Mouse (Mus musculus) forebrain, embryonic 14.5 days (tissue): Measurements from ENCODE around the gene Zfp148. TPM values are rescaled to one million over a fixed set of nuclear protein-coding genes. Genes with fewer than 3 reads are reported as not detected.
A peak's percentile ranks its signal among the peaks of the same experiment; 100 is the strongest.

Experiments used
- ATAC-seq: fragments of 200-750 bp; cut with Nextera tagmentation; 2 replicates; pipeline ENCODE4 v1.8.0; 2017; ENCODE audit warnings: mild to moderate bottlenecking, moderate library complexity
- DNase-seq: peaks from one replicate; pipeline ENCODE4 v3.0.0-alpha.2; 2015; ENCODE audit warnings: low spot score
- H3K27ac ChIP-seq: fragments of 300-500 bp; sonication (generic); 2 replicates; pipeline ENCODE4 v1.5.1; 2014; ENCODE audit warnings: low read depth, mild to moderate bottlenecking, control low read depth, low read length, moderate library complexity
- H3K27me3 ChIP-seq: fragments of 300-500 bp; sonication (generic); replicated peaks from 2 replicates; pipeline ENCODE4 v1.6.1; 2014; ENCODE audit warnings: low read length, control low read depth, mixed read lengths; ENCODE audit not compliant: control insufficient read depth, insufficient read depth
- H3K36me3 ChIP-seq: fragments of 300-500 bp; sonication (generic); 2 replicates; pipeline ENCODE4 v1.6.1; 2014; ENCODE audit warnings: low read length, control low read depth; ENCODE audit not compliant: control insufficient read depth, insufficient read depth
- H3K4me1 ChIP-seq: fragments of 300-500 bp; sonication (generic); 2 replicates; pipeline ENCODE4 v1.6.1; 2014; ENCODE audit warnings: antibody characterized with exemption, low read length, control low read depth; ENCODE audit not compliant: control insufficient read depth, insufficient read depth
- H3K4me2 ChIP-seq: fragments of 300-500 bp; sonication (generic); 2 replicates; pipeline ENCODE4 v1.6.1; 2014; ENCODE audit warnings: mild to moderate bottlenecking, control low read depth, low read length
- H3K4me3 ChIP-seq: fragments of 300-500 bp; sonication (generic); 2 replicates; pipeline ENCODE4 v1.5.1; 2014; ENCODE audit warnings: low read depth, low read length, control low read depth
- H3K9ac ChIP-seq: fragments of 300-500 bp; sonication (generic); 2 replicates; pipeline ENCODE4 v1.6.1; 2014; ENCODE audit warnings: mild to moderate bottlenecking, low read length, control low read depth, moderate library complexity
- H3K9me3 ChIP-seq: fragments of 300-500 bp; sonication (generic); replicated peaks from 2 replicates; pipeline ENCODE4 v1.6.1; 2016; ENCODE audit warnings: low read length, control low read depth, mixed read lengths; ENCODE audit not compliant: control insufficient read depth
- WGBS: fragments of 180-500 bp; shearing (Covaris S2); extraction: QIAGEN DNeasy Blood & Tissue Kit; methylation state at CpG from one replicate; pipeline ENCODE4 v1.1.7; 2014; 5-methylcytosine and 5-hydroxymethylcytosine counted together
- polyA plus RNA-seq: library from polyadenylated mRNA; unstranded; fragments of >200 nt; fragmentation: Nextera tagmentation; extraction: Ambion mirVana; gene quantifications from 2 replicates; pipeline ENCODE4 v1.2.1, GENCODE M21; 2014

The Zfp148 gene
- polyA plus RNA-seq, 1 experiment from 2014 or later, result 58.1 TPM

DNA sequence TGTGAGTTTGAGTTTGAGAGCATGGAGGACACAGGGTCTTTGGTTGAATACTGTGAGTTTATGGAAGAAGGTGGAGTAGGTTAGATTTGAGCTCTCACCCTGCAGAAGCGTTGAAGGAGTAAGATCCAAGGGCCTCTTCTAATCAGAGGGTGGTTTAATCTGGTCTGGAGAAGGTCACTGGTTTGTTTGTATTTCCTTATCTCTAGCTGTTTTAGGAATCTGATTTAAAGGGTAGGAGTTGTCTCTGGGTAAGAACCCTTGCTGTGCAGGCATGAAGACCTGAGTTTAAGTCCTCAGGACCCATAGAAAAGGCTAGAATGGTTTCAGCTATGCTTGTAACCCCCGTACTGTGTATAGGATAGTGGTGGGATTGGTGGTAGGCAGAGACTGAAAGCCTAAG, 6.4 kb downstream of the Zfp148 start:
- Histone ChIP-seq H3K4me2 (no peak overlapping the region), H3K27me3 (no peaks in the 10 kb centered on the region), H3K9me3 (no peaks in the 10 kb centered on the region), H3K27ac (no peak overlapping the region), H3K9ac (no peak overlapping the region), H3K4me3 (no peak overlapping the region), H3K36me3 (no peaks in the 10 kb centered on the region), H3K4me1 (peaks cover 8% of the 10 kb centered on the region; the same call in 1 of the 2 replicates)
- 90% methylated on average over 2 of the region's 2 CpGs for WGBS
- ATAC-seq (no peak), DNase-seq (no peak)

DNA sequence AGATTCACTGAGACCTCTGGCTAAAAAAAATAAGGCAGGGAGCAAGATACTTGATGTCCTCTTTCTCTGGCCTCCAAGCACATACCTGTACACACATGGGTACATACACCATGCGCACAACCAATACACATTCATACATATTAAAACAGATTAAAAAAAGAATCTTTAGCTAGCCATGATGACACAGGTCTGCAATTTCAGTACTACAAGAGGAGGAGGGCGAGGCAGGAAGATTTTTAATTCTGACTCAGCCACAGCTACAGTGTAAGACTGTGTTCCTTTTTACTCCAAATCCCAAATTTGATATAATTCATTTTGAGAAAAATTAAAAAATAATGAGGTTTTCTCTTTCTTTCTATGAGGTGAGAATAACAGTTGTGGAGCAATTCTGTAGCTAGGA, 6.8 kb downstream of the Zfp148 start:
- Histone ChIP-seq H3K36me3 (no peaks in the 10 kb centered on the region), H3K9me3 (no peaks in the 10 kb centered on the region), H3K27ac (no peak overlapping the region), H3K4me1 (peaks cover 4% of the 10 kb centered on the region; the same call in 1 of the 2 replicates), H3K4me2 (no peak overlapping the region), H3K4me3 (no peak overlapping the region), H3K27me3 (no peaks in the 10 kb centered on the region), H3K9ac (no peak overlapping the region)
- 97% methylated on average over 2 of the region's 2 CpGs for WGBS
- DNase-seq (no peak), ATAC-seq (no peak)

DNA sequence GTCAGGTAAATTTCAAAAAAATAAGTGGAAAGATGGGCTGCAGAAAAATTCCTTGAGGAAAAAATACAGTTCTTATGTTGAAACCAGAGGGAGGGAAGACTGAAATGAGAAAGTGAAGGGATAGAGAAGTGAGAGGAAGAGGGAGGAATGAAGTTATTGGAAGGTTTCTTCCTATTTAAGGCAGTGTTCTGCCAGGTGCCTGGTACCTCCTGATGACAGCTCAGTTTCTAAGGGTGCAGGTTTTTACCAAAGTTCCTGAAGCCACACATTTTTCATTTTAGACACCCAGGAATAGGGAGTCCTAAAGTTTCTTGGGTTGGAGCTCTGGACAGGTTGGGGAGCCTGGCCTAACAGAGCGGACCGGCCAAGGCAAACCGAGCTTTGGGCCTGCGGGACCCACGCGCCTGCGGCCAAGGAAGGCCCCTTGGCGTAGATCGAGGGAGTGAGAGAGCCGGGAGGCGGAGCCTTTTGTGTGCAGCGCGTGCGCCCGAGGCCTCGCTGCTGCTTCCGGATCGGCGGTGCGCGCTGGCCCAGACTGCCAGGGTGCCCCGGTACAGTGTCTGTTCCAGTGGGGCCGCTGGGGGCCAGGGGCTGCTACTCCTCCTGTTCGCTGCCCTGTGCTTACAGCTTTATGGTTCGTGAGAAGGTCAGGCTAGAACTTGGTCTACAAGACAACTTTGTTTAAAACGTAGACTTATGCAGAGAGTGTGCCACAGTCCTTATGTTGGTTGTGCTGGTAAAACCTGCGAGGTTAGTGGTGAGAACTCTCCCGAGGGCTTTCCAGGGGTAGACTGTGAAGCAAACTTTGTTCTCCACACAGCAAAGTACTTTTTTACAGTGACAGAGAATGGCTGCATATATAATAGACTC, 19.5 kb downstream of the Zfp148 start:
- H3K4me1 ChIP-seq, result peaks cover 10% of the 10 kb centered on the region; the same call in 1 of the 2 replicates
- peak overlapping the region; percentile 80 for H3K4me2 ChIP-seq
- H3K27me3 ChIP-seq, result no peaks in the 10 kb centered on the region
- DNase-seq (peak; percentile 77), ATAC-seq (peak; percentile 90)
- peak overlapping the region; percentile 46; the same call in 1 of the 2 replicates for H3K27ac ChIP-seq
- H3K36me3 ChIP-seq, result no peaks in the 10 kb centered on the region
- no peaks in the 10 kb centered on the region for H3K9me3 ChIP-seq
- 1% methylated on average over 28 of the region's 28 CpGs for WGBS
- H3K4me3 ChIP-seq, result peak overlapping the region; percentile 35
- H3K9ac ChIP-seq, result peak overlapping the region; percentile 63

DNA sequence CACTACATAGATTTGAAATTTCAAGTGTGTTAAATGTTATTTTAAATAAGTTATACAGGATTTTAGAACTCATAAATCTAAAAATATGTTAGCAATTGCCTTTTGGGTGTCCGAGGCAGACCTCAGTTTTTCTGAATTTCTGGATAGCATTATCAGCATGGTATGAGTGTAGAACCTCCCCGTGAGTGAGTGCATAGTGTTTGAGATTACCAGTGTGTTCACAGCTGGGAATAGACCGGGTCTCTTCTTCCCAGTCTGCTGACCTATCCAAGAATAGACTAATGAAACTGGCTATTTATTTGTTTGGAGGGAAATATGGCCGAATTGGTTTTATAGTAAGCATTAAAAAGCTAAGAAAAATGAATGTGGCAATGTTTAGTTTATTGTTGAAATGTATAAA, 20.3 kb downstream of the Zfp148 start:
- WGBS, result 81% methylated on average over 4 of the region's 4 CpGs
- no peak for DNase-seq
- Histone ChIP-seq H3K4me3 (no peak overlapping the region), H3K9me3 (no peaks in the 10 kb centered on the region), H3K4me1 (peaks cover 10% of the 10 kb centered on the region; the same call in 1 of the 2 replicates), H3K27me3 (no peaks in the 10 kb centered on the region), H3K36me3 (no peaks in the 10 kb centered on the region), H3K4me2 (no peak overlapping the region), H3K9ac (no peak overlapping the region), H3K27ac (no peak overlapping the region)
- ATAC-seq, result no peak

DNA sequence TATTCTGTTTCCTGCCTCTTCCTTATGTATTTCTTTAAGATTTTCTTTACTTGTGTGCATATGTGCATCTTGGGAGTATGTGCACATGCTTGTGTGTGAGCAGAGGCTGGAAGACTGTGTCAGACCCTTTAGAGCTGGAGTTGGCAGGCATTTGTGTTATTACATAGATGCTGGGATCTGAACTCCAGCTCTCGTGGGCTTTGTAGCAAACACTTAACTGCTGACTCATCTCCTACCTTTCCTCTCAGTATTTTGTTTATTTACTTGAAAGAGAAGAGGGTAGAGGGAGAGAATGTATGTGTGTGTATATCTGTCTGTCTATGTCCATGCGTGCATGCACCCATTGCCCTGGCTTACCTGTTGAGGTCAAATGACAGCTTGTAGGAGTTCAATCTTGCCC, 22.6 kb downstream of the Zfp148 start:
- Histone ChIP-seq H3K27ac (no peak overlapping the region), H3K4me3 (no peak overlapping the region), H3K9me3 (no peaks in the 10 kb centered on the region), H3K9ac (no peak overlapping the region), H3K4me2 (no peak overlapping the region), H3K36me3 (no peaks in the 10 kb centered on the region), H3K4me1 (peaks cover 10% of the 10 kb centered on the region; the same call in 1 of the 2 replicates), H3K27me3 (no peaks in the 10 kb centered on the region)
- DNase-seq (no peak), ATAC-seq (no peak)
- 83% methylated on average over 2 of the region's 2 CpGs for whole genome bisulfite sequencing

DNA sequence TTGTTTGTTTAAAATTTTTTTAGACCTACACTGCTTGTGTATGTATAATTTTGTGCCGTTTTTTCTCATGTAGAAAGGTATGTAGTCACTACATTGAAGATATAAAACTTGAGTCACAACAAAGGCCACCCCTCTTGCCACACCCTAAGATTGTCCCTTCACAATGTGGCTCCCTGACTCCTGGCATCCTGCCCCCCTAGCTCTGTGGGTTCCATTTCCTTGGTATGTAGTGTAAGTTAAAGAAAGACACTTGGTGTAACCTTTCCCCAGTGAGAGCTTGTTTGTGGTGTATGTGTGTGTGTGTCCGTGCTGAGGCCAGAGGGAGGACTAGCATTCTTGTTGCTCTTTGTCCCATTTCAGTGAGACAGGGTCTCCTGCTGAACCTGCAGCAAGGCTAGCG, 23.4 kb downstream of the Zfp148 start:
- Histone ChIP-seq H3K27me3 (no peaks in the 10 kb centered on the region), H3K9ac (no peak overlapping the region), H3K4me2 (no peak overlapping the region), H3K36me3 (no peaks in the 10 kb centered on the region), H3K4me3 (no peak overlapping the region), H3K4me1 (peaks cover 10% of the 10 kb centered on the region; the same call in 1 of the 2 replicates), H3K9me3 (no peaks in the 10 kb centered on the region), H3K27ac (no peak overlapping the region)
- WGBS, result 75% methylated on average over 3 of the region's 3 CpGs
- no peak for DNase-seq
- ATAC-seq, result no peak

DNA sequence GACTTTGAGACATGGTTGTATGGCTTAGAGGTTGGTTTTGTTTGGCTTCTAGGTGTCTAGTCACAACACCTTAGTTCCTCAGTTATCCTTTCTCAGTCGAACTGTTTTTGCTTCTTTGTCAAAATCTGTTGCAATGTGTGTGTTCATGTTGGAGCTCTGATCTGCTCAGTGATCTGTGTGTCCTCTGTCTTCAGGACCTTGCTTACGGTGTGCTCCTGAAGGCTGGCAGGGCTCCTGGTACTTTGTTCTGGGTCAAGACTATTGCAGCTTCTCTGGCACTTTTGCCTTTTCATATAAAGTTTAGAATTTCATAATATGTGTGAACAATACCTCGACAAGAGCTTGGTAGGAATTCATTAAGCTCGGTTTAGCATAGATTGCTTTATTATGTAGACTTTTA, 24.9 kb downstream of the Zfp148 start:
- Histone ChIP-seq H3K27ac (no peak overlapping the region), H3K4me1 (peaks cover 1% of the 10 kb centered on the region; the same call in 1 of the 2 replicates), H3K27me3 (no peaks in the 10 kb centered on the region), H3K9ac (no peak overlapping the region), H3K4me3 (no peak overlapping the region), H3K36me3 (no peaks in the 10 kb centered on the region), H3K9me3 (no peaks in the 10 kb centered on the region), H3K4me2 (no peak overlapping the region)
- DNase-seq (no peak), ATAC-seq (no peak)
- 81% methylated on average over 4 of the region's 4 CpGs for WGBS

DNA sequence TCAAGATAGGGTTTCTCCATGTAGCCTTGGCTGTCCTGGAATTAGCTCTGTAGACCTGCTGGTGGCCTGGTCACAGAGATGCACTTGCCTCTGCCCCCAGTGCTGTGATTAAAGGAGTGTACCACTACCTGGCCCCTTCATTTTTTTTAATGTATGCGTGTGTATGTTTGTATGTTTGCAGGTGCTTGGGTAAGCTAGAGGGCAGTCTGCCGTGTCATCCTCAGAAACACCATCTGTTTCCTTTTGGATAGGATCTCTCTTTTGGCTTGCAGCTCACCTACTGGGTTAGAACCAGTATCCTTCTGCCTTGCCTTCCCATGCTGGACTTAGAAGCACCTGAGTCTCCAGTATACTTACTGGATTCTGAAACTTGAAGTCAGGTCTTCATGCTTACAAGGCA, 29.5 kb downstream of the Zfp148 start:
- Histone ChIP-seq H3K9me3 (no peaks in the 10 kb centered on the region), H3K9ac (no peak overlapping the region), H3K27me3 (no peaks in the 10 kb centered on the region), H3K4me3 (no peak overlapping the region), H3K36me3 (no peaks in the 10 kb centered on the region), H3K4me2 (no peak overlapping the region), H3K4me1 (no peaks in the 10 kb centered on the region), H3K27ac (no peak overlapping the region)
- no peak for ATAC-seq
- 88% methylated on average over 2 of the region's 2 CpGs for WGBS
- no peak for DNase-seq

DNA sequence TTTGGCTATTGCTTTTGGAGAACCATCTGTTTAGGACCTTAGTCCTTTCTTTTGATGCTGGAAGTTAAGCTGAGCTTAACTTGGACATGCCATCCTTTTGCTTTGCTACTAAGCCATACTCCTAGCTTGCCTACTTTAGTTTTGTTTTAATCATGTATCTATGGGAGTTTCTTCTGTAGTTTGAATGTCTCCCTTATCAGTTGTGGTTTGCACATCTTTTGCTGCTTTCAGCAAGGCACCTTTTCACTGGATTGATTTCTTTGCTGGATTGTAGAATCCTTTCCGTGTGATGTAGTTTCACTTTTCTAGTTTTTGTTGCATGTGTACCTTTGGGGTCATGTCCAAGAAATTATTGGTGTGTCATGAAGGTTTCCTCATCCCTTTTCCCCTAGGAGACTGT, 30.0 kb downstream of the Zfp148 start:
- no peaks in the 10 kb centered on the region for H3K27me3 ChIP-seq
- no peak overlapping the region for H3K4me2 ChIP-seq
- no peak for DNase-seq
- no peak overlapping the region for H3K4me3 ChIP-seq
- WGBS, result 97% methylated on average over 1 of the region's 1 CpGs
- H3K9ac ChIP-seq, result no peak overlapping the region
- ATAC-seq, result no peak
- no peak overlapping the region for H3K27ac ChIP-seq
- no peaks in the 10 kb centered on the region for H3K4me1 ChIP-seq
- H3K36me3 ChIP-seq, result no peaks in the 10 kb centered on the region
- H3K9me3 ChIP-seq, result no peaks in the 10 kb centered on the region
